Mouse (Mus musculus) left cerebral cortex, postnatal 10 days (tissue): Measurements from ENCODE around the gene Slc3a2. TPM values are rescaled to one million over a fixed set of nuclear protein-coding genes. Genes with fewer than 3 reads are reported as not detected.
"Not testable (repeated sequence)": the region's sequence is repeated elsewhere in the genome, so short reads cannot be mapped to it uniquely, and the experiment has no call there.

ENCODE experiments used
- DNase-seq, 2 experiments: peaks; one replicate each; pipeline ENCODE4 v3.0.0; 2021 to 2022; ENCODE audit warnings: low spot score in 2 of 2, mixed read lengths in 1 of 2; ENCODE audit errors: extremely low spot score in 1 of 2
- intact Hi-C: fragments of 180-260 bp; cut with DNase I; formaldehyde crosslinking; loops from one replicate; pipeline ENCODE4 v1.15.1; 2025
- total RNA-seq, 2 experiments: library from RNA; stranded (reverse); gene quantifications; 2 replicates each; pipeline ENCODE4 v1.2.3; 2021

Slc3a2 gene
- total RNA-seq, 2 experiments from 2014 or later: 195 to 198 TPM

- intact Hi-C loops: no loop called here
- peak; percentile 89 to 95 for DNase-seq
Measured at GRCm38 (mm10) chr19:8735389-8736159, 12.4 kb upstream of the Slc3a2 start, which contains the start of gene Wdr74. Wdr74 (plus strand) TSS chr19:8735827.

- intact Hi-C loops: no loop called here
Measured at GRCm38 (mm10) chr19:8734334-8734733, 11.2 kb upstream of the Slc3a2 start.

DNA sequence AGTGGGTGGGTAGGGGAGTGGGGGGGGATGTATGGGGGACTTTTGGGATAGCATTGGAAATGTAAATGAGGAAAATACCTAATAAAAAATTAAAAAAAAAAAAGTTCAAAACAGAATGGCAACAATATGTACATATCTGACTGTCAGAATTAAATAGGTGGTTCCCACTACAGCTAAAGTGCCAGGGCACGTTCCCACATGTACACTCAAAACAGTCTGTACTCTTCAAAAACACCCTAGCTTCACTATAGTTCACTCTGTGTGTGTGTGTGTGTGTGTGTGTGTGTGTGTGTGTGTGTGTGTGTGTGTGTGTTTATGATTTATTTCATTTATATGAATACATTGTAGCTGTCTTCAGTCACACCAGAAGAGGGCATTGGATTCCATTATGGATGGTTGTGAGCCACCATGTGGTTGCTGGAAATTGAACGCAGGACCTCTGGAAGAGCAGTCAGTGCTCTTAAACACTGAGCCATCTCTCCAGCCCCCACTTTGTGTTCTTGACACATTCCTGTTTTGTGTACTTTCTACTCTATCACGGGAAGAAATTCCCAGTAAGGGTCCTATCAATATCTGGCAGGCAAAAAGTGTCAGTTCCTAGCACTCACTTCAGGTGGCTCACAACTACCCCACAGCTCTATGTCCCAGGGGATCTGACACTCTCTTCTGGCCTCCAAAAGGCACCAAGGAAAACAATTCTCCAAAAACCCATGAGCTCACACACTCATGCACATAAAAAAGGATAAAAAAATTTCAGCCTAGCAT, 5.3 kb upstream of the Slc3a2 start:
- intact Hi-C loops, DNase-seq: not testable (repeated sequence)

More at GRCm38 (mm10) chr19:8734334-8734733, 11.2 kb upstream of the Slc3a2 start:
- no peak for DNase-seq

DNA sequence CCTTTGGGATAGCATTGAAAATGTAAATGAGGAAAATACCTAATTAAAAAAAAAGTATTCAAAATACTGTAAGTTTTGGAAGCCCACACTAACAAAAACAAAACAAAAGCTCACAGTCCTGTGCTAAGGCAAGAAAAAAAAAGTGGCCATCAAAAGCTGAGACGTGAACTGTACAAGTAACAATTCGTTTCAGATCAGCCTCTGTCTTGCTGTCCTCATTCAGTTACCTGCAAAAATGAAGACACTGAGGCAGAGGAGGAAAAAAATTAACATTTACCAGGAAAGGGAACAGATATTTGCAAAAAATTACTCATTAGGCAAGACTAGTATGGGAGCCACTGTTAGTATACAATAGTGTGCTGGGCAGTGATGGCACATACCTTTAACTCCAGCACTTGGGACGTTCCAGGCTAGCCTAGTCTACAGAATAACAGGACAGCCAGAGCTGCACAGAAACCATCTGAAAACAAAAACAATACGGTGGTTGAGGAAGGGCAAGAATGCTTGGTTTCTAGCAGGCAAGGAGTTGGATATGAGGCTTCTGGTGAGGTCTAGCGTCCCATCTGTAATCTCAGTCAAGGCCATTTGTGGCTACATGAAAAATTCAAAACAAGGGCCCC, 4.4 kb upstream of the Slc3a2 start:
- intact Hi-C loops: no loop called here
- no peak for DNase-seq

DNA sequence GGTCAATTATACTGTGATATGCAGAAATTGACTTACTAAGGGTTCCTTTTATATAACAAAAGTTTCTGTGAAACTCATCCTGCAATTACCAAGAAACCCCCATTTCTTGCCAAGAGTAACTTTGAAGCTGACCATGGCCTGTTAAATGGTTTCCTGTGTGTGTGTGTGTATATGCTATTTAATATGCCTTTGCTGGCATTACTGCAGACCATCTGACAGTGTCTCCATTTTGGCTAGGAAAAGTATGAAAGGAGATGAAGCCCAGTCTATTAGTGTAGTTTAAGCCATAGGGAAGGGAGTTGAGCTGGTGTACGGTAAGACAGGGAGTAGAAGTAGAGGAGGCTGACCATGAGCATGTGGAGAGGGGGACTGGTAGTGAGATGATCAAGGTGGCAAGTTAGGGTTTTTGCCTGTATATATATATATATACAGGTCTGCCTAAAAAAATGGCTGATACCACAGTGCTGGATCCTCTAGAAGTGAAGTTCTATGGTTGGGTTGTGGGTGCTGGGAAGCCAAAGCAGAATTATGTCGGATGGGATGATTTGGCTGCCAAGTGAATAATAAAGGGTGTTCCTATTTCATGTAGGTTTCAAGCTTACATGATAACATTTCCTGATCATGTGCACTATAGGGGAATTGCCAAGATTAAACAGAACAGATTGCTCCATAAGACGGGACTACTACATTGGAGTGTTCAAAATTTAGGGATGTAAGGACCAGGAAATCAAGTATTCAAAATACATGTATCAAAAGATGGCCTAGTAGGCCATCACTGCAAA, 3.6 kb upstream of the Slc3a2 start:
- intact Hi-C loops: no loop called here
- no peak for DNase-seq

- no peak for DNase-seq
- intact Hi-C loops: no loop called here
Measured at GRCm38 (mm10) chr19:8725081-8725613, 2.0 kb upstream of the Slc3a2 start.

DNA sequence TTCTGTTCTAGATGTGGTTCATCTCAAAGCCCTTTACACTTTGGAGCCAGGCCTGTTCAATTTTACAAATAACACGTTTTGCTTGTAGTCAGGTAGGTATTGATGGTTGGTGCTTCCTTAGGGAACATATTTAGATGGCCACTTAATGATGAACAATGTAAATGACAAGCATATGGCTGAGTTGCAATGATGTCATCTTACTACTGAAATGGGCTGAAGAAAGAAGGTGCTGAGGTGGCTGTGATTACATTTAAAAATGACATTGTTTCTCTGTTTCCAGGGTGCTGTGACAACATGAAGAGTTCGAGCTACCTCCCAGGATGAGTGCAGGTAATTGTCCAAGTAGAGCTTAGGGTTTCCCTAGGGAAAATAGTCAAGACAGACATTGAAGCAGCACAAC, 1.2 kb upstream of the Slc3a2 start:
- intact Hi-C loops: no loop called here
- no peak for DNase-seq

DNA sequence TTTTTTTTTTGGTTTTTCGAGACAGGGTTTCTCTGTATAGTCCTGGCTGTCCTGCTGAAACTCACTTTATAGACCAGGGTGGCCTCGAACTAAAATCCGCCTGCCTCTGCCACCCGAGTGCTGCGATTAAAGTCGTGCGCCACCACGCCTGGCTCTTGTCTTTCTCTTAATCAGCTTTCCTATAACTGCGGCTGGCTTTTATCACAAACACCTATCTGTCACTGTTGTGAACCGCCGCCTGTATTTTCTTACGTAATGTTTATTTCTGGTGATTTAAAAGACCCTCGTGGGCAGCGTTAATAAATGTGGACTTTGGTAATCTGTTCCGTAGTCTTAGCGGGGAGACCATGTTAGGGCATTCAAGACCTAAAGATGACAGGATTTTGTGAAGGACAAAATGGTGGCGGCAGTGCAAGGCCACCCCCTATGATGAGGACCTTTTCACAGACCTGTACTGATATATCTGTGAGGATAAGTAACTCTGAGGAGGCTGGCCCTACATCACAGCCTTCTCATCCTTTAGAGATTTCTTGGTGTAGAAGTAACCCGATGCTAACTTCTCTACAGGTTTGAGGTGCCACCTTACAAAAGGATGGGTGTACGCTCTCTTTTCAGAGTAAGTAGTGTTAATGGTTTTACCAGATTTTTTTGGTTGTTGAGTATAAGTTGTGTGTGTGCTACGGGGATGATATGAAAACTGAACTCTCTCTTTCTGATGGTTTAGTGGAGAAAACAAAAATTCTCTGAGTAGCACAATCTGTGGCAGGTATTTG, 591 bp upstream of the Slc3a2 start:
- DNase-seq: no peak
- intact Hi-C loops: no loop called here

GRCm38 (mm10) chr19:8722559-8722906, 636 bp downstream of the Slc3a2 start:
- intact Hi-C loops: no loop called here
- no peak for DNase-seq

DNA sequence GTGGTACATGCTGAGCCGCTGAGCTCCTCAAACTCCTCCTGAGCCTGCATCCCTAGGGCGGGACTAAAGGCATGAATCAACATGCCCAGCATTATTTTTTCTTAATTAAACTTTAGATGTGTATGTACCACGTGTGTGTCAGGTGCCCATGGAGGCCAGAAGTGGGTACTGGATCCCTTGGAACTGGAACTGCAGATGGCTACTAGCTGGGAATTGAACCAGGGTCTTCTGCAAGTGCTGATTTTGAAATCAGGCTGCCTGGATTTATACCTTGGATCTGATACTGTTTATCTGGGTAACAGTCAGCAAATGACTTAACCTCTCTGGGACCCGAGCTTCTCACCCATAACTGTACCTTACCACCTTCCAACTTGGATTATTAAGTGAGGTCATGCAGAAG, 1.1 kb downstream of the Slc3a2 start:
- intact Hi-C loops: no loop called here
- no peak for DNase-seq

GRCm38 (mm10) chr19:8721378-8721777, 1.8 kb downstream of the Slc3a2 start:
- intact Hi-C loops: no loop called here
- DNase-seq: no peak

DNA sequence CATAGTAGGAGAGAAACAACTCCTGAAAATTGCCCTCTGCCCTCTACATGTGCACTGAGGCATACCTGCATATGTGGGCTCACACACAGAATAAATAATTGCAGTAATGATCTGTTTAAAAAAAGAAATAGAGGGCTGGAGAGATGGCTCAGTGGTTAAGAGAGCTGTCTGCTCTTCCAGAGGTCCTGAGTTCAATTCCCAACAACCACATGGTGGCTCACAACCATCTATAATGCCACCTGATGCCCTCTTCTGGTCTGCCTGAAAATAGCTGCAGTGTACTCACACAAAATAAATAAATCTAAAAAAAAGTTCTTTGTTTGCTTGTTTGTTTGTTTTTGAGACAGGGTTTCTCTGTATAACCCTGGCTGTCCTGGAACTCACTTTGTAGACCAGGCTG, 4.1 kb downstream of the Slc3a2 start:
- intact Hi-C loops, DNase-seq: not testable (repeated sequence)

- intact Hi-C loops: no loop called here
- DNase-seq: peak in 1 of 2 experiments; percentile 54
Measured at GRCm38 (mm10) chr19:8718357-8718756, 4.8 kb downstream of the Slc3a2 start.

DNA sequence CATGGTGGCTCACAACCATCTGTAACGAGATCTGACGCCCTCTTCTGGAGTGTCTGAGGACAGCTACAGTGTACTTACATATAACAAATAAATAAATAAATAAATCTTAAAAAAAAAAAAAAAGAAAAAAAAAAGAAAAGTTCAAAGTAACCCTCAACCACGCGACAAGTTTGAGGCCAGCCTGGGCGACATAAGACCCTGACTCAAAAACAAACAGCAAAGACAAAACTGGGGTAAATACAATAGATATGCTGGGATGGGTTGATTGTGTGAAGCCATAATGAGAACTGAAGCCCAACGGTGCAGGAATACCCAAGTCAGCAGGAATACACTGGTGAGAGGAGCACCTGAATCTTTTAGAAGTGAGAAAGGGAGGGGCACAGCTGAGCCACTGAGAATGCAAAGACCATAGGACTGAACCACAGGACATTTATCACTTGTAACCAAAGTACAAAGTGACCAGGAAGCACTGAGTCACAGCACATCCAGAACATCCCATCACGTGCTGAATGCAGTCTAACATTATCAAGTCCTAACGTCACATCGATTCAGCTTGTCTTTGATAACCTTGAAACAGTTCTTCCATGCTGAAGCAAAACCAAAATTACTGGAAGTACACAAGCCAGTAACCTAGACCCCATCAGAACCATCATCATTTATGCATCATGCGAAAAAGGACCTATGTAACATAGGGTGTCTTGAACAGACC, 6.2 kb downstream of the Slc3a2 start:
- intact Hi-C loops: no loop called here
- DNase-seq: no peak

- intact Hi-C loops: no loop called here
- no peak for DNase-seq
Measured at GRCm38 (mm10) chr19:8715868-8716766, 7.1 kb downstream of the Slc3a2 start.

DNA sequence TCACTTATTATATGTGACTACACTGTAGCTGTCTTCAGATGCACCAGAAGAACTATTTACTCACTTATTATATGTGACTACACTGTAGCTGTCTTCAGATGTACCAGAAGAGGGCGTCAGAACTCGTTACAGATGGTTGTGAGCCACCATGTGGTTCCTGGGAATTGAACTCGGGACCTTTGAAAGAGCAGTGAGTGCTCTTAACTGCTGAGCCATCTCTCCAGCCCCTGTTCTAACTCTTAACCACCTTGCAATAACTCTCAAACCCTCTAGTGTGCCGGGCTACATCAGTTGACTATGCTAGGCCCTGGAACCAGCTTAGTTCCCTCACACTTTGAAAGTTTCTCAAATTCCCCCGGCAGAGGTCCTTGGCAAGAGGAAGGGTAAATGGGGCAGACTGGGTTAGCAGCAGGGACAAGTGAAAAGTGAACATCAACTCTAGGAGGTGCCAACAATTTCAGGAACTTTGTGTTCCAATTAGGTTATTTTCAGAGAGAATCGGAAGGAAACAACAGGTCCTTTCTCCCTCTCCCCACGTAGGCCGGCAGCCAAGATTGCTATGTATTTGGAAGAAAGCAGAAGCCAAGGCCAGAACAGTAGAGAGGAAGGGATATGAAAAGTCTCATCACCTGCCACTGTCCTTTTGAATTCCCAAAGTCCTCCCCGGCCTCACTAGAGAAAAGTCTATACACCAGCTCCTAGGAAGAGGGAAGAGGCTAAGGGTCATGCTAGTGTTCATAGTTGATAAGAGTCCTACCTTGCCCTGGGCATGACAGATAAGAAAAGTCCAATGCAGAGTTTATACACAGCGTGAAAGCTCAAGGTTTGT, 8.3 kb downstream of the Slc3a2 start:
- intact Hi-C loops: no loop called here
- no peak for DNase-seq
